Mouse (Mus musculus) MEL (cell line): ENCODE data around the gene Senp8.
A peak's percentile ranks its signal among the peaks of the same experiment; 100 is the strongest.

Source experiments
- BHLHE40 ChIP-seq: IDR thresholded peaks from 2 replicates; pipeline ENCODE4 v1.6.1; 2012; ENCODE audit warnings: low read depth, mild to moderate bottlenecking, inconsistent platforms, low read length, improper control_type of control experiment, borderline replicate concordance
- CHD2 ChIP-seq: IDR thresholded peaks from 2 replicates; pipeline ENCODE4 v1.6.1; 2011; ENCODE audit warnings: low read length, improper control_type of control experiment
- CTCF ChIP-seq, 3 experiments: IDR thresholded peaks in 2 of 3; conservative IDR thresholded peaks in 1 of 3; 2 replicates each; pipeline ENCODE4 v1.5.1; 2011 to 2012; ENCODE audit warnings: low read length in 3 of 3, low read depth in 2 of 3, mild to moderate bottlenecking in 2 of 3, improper control_type of control experiment in 1 of 3, inconsistent platforms in 1 of 3, mixed read lengths in 1 of 3, moderate library complexity in 1 of 3; ENCODE audit not compliant: control insufficient read depth in 1 of 3, insufficient read depth in 1 of 3, poor library complexity in 1 of 3, severe bottlenecking in 1 of 3
- EP300 ChIP-seq, 2 experiments: IDR thresholded peaks; 2 replicates each; pipeline ENCODE4 v1.6.1; 2011; ENCODE audit warnings: improper control_type of control experiment in 2 of 2, low read length in 2 of 2, low read depth in 1 of 2, mild to moderate bottlenecking in 1 of 2
- MXI1 ChIP-seq: IDR thresholded peaks from 2 replicates; pipeline ENCODE4 v1.6.1; 2011; ENCODE audit warnings: mild to moderate bottlenecking, low read depth, low read length, improper control_type of control experiment
- POLR2A ChIP-seq, 2 experiments: IDR thresholded peaks; 2 replicates each; pipeline ENCODE4 v1.6.1; 2011 to 2012; ENCODE audit warnings: low read length in 2 of 2, mild to moderate bottlenecking in 2 of 2, control low read depth in 1 of 2, improper control_type of control experiment in 1 of 2, low read depth in 1 of 2, moderate library complexity in 1 of 2; ENCODE audit not compliant: control insufficient read depth in 1 of 2, insufficient read depth in 1 of 2, poor library complexity in 1 of 2
- POLR2AphosphoS2 ChIP-seq: IDR thresholded peaks from 2 replicates; pipeline ENCODE4 v1.6.1; 2011; ENCODE audit warnings: low read length, improper control_type of control experiment
- TCF12 ChIP-seq: IDR thresholded peaks from 2 replicates; pipeline ENCODE4 v1.6.1; 2014; ENCODE audit warnings: low read depth, mild to moderate bottlenecking, inconsistent platforms, low read length, improper control_type of control experiment, moderate library complexity
- UBTF ChIP-seq: IDR thresholded peaks from 2 replicates; pipeline ENCODE4 v1.6.1; 2012; ENCODE audit warnings: low read depth, mild to moderate bottlenecking, inconsistent platforms, low read length, improper control_type of control experiment, moderate library complexity, borderline replicate concordance; ENCODE audit not compliant: insufficient read depth
- USF1 ChIP-seq: IDR thresholded peaks from 2 replicates; pipeline ENCODE4 v1.6.1; 2014; ENCODE audit warnings: low read depth, mild to moderate bottlenecking, inconsistent platforms, low read length, improper control_type of control experiment, moderate library complexity
- USF2 ChIP-seq, 2 experiments: IDR thresholded peaks; 2 replicates each; pipeline ENCODE4 v1.6.1; 2011 to 2012; ENCODE audit warnings: improper control_type of control experiment in 2 of 2, low read length in 2 of 2, borderline replicate concordance in 1 of 2, inconsistent platforms in 1 of 2, low read depth in 1 of 2, mild to moderate bottlenecking in 1 of 2; ENCODE audit not compliant: insufficient read depth in 1 of 2
- ZC3H11A ChIP-seq: IDR thresholded peaks from 2 replicates; pipeline ENCODE4 v1.6.1; 2012; ENCODE audit warnings: low read depth, mild to moderate bottlenecking, inconsistent platforms, low read length, improper control_type of control experiment

- TF ChIP-seq EP300 (IDR thresholded peaks at IDR 0.05; ENCODE audit: low read depth in 1 of 2, low read length in 2 of 2) = no peak
- peak; percentile 10 to 40; a peak in 1 of 4 replicates for TF ChIP-seq POLR2A (IDR thresholded peaks at IDR 0.05; ENCODE audit: control insufficient read depth in 1 of 2, insufficient read depth in 1 of 2, low read depth in 1 of 2, low read length in 2 of 2, poor library complexity in 1 of 2)
- 0 out of 2 replicates have a peak, but pooled peaks have one; percentile 9 for TF ChIP-seq TCF12
- no peak for TF ChIP-seq ZC3H11A
- TF ChIP-seq UBTF = no peak
- TF ChIP-seq CHD2 = no peak
- TF ChIP-seq BHLHE40 = no peak
- TF ChIP-seq USF2 (IDR thresholded peaks at IDR 0.05; ENCODE audit: borderline replicate concordance in 1 of 2, insufficient read depth in 1 of 2, low read depth in 1 of 2, low read length in 2 of 2) = no peak
- no peak for TF ChIP-seq POLR2AphosphoS2
- no peak for TF ChIP-seq MXI1
- no peak for TF ChIP-seq USF1
- no peak for TF ChIP-seq CTCF (IDR thresholded peaks at IDR 0.05 in 2 of 3, conservative IDR thresholded peaks at IDR 0.05 in 1 of 3; ENCODE audit: control insufficient read depth in 1 of 3, insufficient read depth in 1 of 3, low read depth in 2 of 3, low read length in 3 of 3, poor library complexity in 1 of 3, severe bottlenecking in 1 of 3)
Observed at GRCm38 (mm10) chr9:59751066-59751581, 614 bp upstream of the Senp8 start.
